Mouse (Mus musculus) liver, embryonic 11.5 days (tissue): Measurements from ENCODE around the gene Rab31. TPM values are rescaled to one million over a fixed set of nuclear protein-coding genes. Genes with fewer than 3 reads are reported as not detected.
A peak's percentile ranks its signal among the peaks of the same experiment; 100 is the strongest.

ENCODE experiments used
- ATAC-seq: fragments of 200-750 bp; cut with Nextera tagmentation; replicated peaks from 2 replicates; pipeline ENCODE4 v1.8.0; 2017; ENCODE audit warnings: moderate number of reproducible peaks, mild to moderate bottlenecking, moderate TSS enrichment, moderate library complexity; ENCODE audit not compliant: low FRiP score
- DNase-seq: peaks from one replicate; pipeline ENCODE4 v3.0.0-alpha.2; 2017; ENCODE audit warnings: low spot score
- H3K27ac ChIP-seq: fragments of 300-500 bp; sonication (generic); 2 replicates; pipeline ENCODE4 v1.5.1; 2014; ENCODE audit warnings: mild to moderate bottlenecking, low read depth, low read length, control low read depth
- H3K27me3 ChIP-seq: fragments of 300-500 bp; sonication (generic); replicated peaks from 2 replicates; pipeline ENCODE4 v1.6.1; 2014; ENCODE audit warnings: low read length, mixed read lengths; ENCODE audit not compliant: control insufficient read depth, insufficient read depth
- H3K36me3 ChIP-seq: fragments of 300-500 bp; sonication (generic); 2 replicates; pipeline ENCODE4 v1.6.1; 2014; ENCODE audit warnings: mild to moderate bottlenecking, low read length, moderate library complexity, mixed read lengths; ENCODE audit not compliant: control insufficient read depth, insufficient read depth
- H3K4me1 ChIP-seq: fragments of 300-500 bp; sonication (generic); replicated peaks from 2 replicates; pipeline ENCODE4 v1.6.1; 2014; ENCODE audit warnings: low read length, mixed read lengths; ENCODE audit not compliant: control insufficient read depth, insufficient read depth
- H3K4me2 ChIP-seq: fragments of 300-500 bp; sonication (generic); 2 replicates; pipeline ENCODE4 v1.6.1; 2014; ENCODE audit warnings: mild to moderate bottlenecking, control low read depth, moderate library complexity
- H3K4me3 ChIP-seq: fragments of 300-500 bp; sonication (generic); 2 replicates; pipeline ENCODE4 v1.5.1; 2014; ENCODE audit warnings: low read depth, low read length, control low read depth
- H3K9ac ChIP-seq: fragments of 300-500 bp; sonication (generic); 2 replicates; pipeline ENCODE4 v1.6.1; 2014; ENCODE audit warnings: low read depth, low read length, control low read depth
- H3K9me3 ChIP-seq: fragments of 300-500 bp; sonication (generic); 2 replicates; pipeline ENCODE4 v1.6.1; 2016; ENCODE audit warnings: low read length, inconsistent platforms, mixed read lengths; ENCODE audit not compliant: control insufficient read depth
- WGBS: fragments of 180-500 bp; shearing (Covaris S2); extraction: QIAGEN DNeasy Blood & Tissue Kit; methylation state at CpG from one replicate; pipeline ENCODE4 v1.1.7; 2014; 5-methylcytosine and 5-hydroxymethylcytosine counted together
- polyA plus RNA-seq: library from polyadenylated mRNA; unstranded; fragments of >200 nt; fragmentation: Nextera tagmentation; extraction: Ambion mirVana; gene quantifications from 2 replicates; pipeline ENCODE4 v1.2.1, GENCODE M21; 2014

The Rab31 gene
- polyA plus RNA-seq, 1 experiment from 2014 or later: 16.3 TPM

DNA sequence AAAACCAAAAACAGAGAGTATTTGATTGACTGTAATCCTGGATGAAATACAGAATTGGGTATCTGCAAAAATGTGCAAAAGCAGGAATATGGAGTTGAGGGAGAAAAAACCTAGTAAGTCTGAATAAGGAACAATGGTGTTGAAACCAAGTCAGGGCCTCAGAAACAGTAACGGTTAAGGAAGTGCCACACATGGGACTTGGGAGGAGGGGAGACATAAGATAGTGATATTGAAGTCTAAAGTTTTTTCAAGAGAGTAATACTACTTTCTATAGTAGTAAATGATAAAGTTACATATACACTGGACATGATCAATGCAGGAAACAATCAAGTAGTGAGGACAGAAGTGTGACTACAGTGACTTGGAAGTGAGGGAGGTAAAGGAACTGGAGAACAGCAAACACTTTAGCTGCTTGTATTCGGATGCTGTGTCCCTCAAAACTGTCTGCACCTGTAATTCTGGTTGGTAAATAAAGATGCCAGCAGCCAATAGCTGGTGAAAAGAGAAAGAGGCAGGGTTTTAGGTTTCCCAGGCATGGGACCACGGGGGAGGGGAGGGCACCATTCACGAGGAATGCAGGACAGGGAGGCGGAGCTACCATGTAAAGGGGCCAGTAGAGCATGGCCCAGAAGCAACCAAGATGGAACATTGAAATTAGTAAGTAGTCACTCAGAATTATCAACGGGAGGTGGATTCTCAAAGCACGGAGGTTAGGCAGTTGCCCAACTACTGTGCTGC, 164.8 kb downstream of the Rab31 start:
- no peak for DNase-seq
- no peaks in the 10 kb centered on the region for H3K27me3 ChIP-seq
- H3K4me3 ChIP-seq: no peak overlapping the region
- ATAC-seq: no peak
- peaks cover 72% of the 10 kb centered on the region for H3K4me1 ChIP-seq
- H3K27ac ChIP-seq: peak overlapping the region; percentile 33; the same call in 1 of the 2 replicates
- H3K36me3 ChIP-seq: no peaks in the 10 kb centered on the region
- no peak overlapping the region for H3K9ac ChIP-seq
- WGBS: 42% methylated on average over 7 of the region's 7 CpGs
- H3K9me3 ChIP-seq: no peaks in the 10 kb centered on the region
- peak overlapping the region; percentile 51 for H3K4me2 ChIP-seq

DNA sequence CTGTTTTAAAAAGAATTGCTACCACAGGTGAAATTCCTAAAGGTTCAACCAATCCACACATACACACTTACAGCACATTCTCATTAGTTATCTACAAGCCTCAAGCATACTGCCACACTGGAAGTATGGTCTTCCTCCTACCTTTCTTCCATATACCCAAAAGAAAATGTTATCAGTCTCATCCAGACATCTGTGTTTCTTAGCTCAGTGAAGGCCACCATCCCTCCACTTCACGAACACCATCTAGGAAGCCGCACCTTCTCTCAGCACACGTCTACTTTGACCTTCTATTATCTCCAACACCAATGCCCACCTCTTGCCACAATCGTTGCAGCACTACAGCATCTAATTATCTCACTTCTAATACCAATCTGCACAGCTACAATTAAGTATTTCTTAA, 166.5 kb downstream of the Rab31 start:
- Histone ChIP-seq H3K36me3 (no peaks in the 10 kb centered on the region), H3K9me3 (no peaks in the 10 kb centered on the region), H3K27ac (peak overlapping the region; percentile 54), H3K27me3 (no peaks in the 10 kb centered on the region), H3K4me1 (peaks cover 75% of the 10 kb centered on the region), H3K4me2 (peak overlapping the region; percentile 51), H3K9ac (no peak overlapping the region), H3K4me3 (no peak overlapping the region)
- no peak for DNase-seq
- ATAC-seq: peak; percentile 92
- WGBS: 42% methylated on average over 4 of the region's 4 CpGs

DNA sequence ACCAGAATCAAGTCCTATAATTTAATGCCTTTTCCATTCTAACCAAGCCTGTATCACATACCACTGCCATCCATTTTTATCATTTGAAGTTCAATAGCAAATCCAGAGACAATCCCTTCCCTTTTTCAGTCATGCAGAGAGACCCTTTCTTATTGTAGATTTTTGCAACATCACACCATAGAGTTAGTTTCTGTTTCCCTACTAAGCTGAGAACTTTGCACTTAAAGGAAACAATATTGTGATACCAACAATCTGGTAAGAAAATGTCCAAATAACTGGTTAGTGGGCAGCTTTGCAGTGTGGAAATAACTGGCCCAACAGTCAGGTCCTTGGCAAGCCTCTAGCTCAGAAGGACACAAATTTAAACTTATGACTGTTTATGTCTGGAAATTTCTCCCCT, 167.7 kb downstream of the Rab31 start:
- no peak for DNase-seq
- H3K9ac ChIP-seq: no peak overlapping the region
- ATAC-seq: no peak
- no peak overlapping the region for H3K4me3 ChIP-seq
- H3K27ac ChIP-seq: no peak overlapping the region
- H3K9me3 ChIP-seq: no peaks in the 10 kb centered on the region
- no peaks in the 10 kb centered on the region for H3K27me3 ChIP-seq
- H3K4me1 ChIP-seq: peaks cover 67% of the 10 kb centered on the region
- no peak overlapping the region for H3K4me2 ChIP-seq
- H3K36me3 ChIP-seq: no peaks in the 10 kb centered on the region

DNA sequence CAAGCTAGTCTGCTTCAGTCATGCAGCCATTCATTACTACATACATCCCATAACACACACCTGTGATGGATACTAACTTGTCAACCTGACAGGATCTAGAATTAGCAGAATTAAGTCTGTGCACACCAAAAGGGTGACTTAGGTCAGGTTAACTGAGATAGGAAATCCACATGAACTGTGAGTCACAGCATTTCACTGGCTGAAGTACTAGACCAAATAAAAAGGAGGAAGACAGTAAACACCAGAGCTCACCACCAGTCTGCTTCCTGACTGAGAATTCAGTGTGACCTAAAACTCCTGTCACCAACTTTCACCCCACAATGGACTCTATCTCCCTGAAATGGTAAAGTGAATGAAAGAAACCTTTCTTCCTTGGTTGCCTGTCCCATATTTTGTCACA, 168.2 kb downstream of the Rab31 start:
- DNase-seq (no peak), ATAC-seq (no peak)
- no peak overlapping the region for H3K9ac ChIP-seq
- no peak overlapping the region for H3K4me2 ChIP-seq
- no peak overlapping the region for H3K4me3 ChIP-seq
- no peak overlapping the region for H3K27ac ChIP-seq
- H3K4me1 ChIP-seq: peaks cover 64% of the 10 kb centered on the region
- H3K27me3 ChIP-seq: no peaks in the 10 kb centered on the region
- no peaks in the 10 kb centered on the region for H3K36me3 ChIP-seq
- H3K9me3 ChIP-seq: no peaks in the 10 kb centered on the region

Other genes with a start within 250 kb of the Rab31 start
- gene Tmem232, start 232.0 kb downstream of the Rab31 start, polyA plus RNA-seq: not detected in 2 replicates
- 158 and 163 TPM in 2 replicates for gene Vapa, start 159.2 kb downstream of the Rab31 start, polyA plus RNA-seq
- gene Txndc2, start 130.6 kb downstream of the Rab31 start, polyA plus RNA-seq: not detected in 2 replicates
- gene Ppp4r1, start 9.8 kb upstream of the Rab31 start, polyA plus RNA-seq: 25.5 and 28.0 TPM in 2 replicates
- gene Ralbp1, start 113.0 kb upstream of the Rab31 start, polyA plus RNA-seq: 48.7 and 55.2 TPM in 2 replicates
- gene Twsg1, start 178.5 kb upstream of the Rab31 start, polyA plus RNA-seq: 47.3 and 48.4 TPM in 2 replicates